Mouse (Mus musculus): ENCODE data around the gene Ncapd3. TPM values are rescaled to one million over a fixed set of nuclear protein-coding genes. Genes with fewer than 3 reads are reported as not detected.

Ncapd3 gene
- polyA plus RNA-seq, 1 experiment from 2014 or later = 38.1 TPM

GRCm38 (mm10) chr9:27140432-27141065 lies 110.6 kb downstream of the Ncapd3 start:
- Histone ChIP-seq H3K4me1 (no peaks in the 10 kb centered on the region), H3K27me3 (replicated peaks; ENCODE audit: low read depth, poor library complexity, severe bottlenecking) (no peaks in the 10 kb centered on the region), H3K27ac (replicated peaks) (no peak overlapping the region), H3K4me3 (no peak overlapping the region), H3K36me3 (replicated peaks) (peaks cover 61% of the 10 kb centered on the region), H3K9me3 (no peaks in the 10 kb centered on the region)
- no peak for DNase-seq (ENCODE audit: low spot score)
- WGBS = 94% methylated on average over 10 of the region's 10 CpGs

- no peaks in the 10 kb centered on the region for H3K9me3 ChIP-seq
- no peaks in the 10 kb centered on the region for H3K27me3 ChIP-seq (replicated peaks; ENCODE audit: low read depth, poor library complexity, severe bottlenecking)
- H3K4me3 ChIP-seq = no peak overlapping the region
- no peak overlapping the region for H3K27ac ChIP-seq (replicated peaks)
- H3K4me1 ChIP-seq = peaks cover 17% of the 10 kb centered on the region
- DNase-seq (ENCODE audit: low spot score) = no peak
- peaks cover 75% of the 10 kb centered on the region for H3K36me3 ChIP-seq (replicated peaks)
- WGBS = 88% methylated on average over 4 of the region's 4 CpGs
These were observed 114.4 kb downstream of the Ncapd3 start for GRCm38 (mm10) chr9:27144271-27144840.

Other genes starting within 250 kb of the Ncapd3 start
- 4.5 and 4.6 TPM in 2 replicates for gene Glb1l2, start 223.7 kb upstream of the Ncapd3 start, polyA plus RNA-seq (2016; fragmentation: Nextera tagmentation; extraction: Ambion mirVana)
- not detected in 2 replicates for gene Glb1l3, start 169.3 kb upstream of the Ncapd3 start, polyA plus RNA-seq (2016; fragmentation: Nextera tagmentation; extraction: Ambion mirVana)
- not detected in 2 replicates for gene Gm1110, start 107.1 kb upstream of the Ncapd3 start, polyA plus RNA-seq (2016; fragmentation: Nextera tagmentation; extraction: Ambion mirVana)
- 45.8 and 53.3 TPM in 2 replicates for gene Acad8, start 30.6 kb upstream of the Ncapd3 start, polyA plus RNA-seq (2016; fragmentation: Nextera tagmentation; extraction: Ambion mirVana)
- gene Thyn1, start 30.5 kb upstream of the Ncapd3 start, polyA plus RNA-seq (2016; fragmentation: Nextera tagmentation; extraction: Ambion mirVana) = 173 and 176 TPM in 2 replicates
- 36.2 and 37.4 TPM in 2 replicates for gene Vps26b, start 110 bp upstream of the Ncapd3 start, polyA plus RNA-seq (2016; fragmentation: Nextera tagmentation; extraction: Ambion mirVana)
- 100 and 111 TPM in 2 replicates for gene Jam3, start 125.2 kb downstream of the Ncapd3 start, polyA plus RNA-seq (2016; fragmentation: Nextera tagmentation; extraction: Ambion mirVana)

All from embryonic facial prominence, embryonic 10.5 days (tissue).